In genomic region chr11:30246161-30246560, GRCm38 (mm10) we compare ENCODE assay signal across 28 mouse cellular contexts. TPM values are rescaled to one million over a fixed set of nuclear protein-coding genes. Genes with fewer than 3 reads are reported as not detected.
DNase-seq lines count a peak whose midpoint lies in the region; ATAC-seq and TF ChIP-seq lines count a peak whose summit lies in the region.
"Had no signal": no experiment of that assay in that cellular context is flagged by ENCODE, and none has a peak within 500 bp of the region (broad histone marks: within the 10 kb centered on the region; RNA-seq: fewer than 3 reads in every experiment).

No protein-coding gene starts in this region.

- peaks cover 74% of the 10 kb centered on the region for H3K4me1 ChIP-seq in heart, embryonic 11.5 days (ENCODE audit: control insufficient read depth, insufficient read depth, low read length)
- H3K4me1 ChIP-seq in heart, embryonic 16.5 days (ENCODE audit: control insufficient read depth, insufficient read depth, low read length) = peaks cover 79% of the 10 kb centered on the region
- H3K4me1 ChIP-seq in lung, embryonic 16.5 days (replicated peaks; ENCODE audit: control insufficient read depth, insufficient read depth, low read length) = peaks cover 69% of the 10 kb centered on the region
- peaks cover 60% of the 10 kb centered on the region for H3K4me1 ChIP-seq in lung, adult 2 months (ENCODE audit: control insufficient read depth, insufficient read depth, low read length)
- H3K4me1 ChIP-seq: neural tube, embryonic 12.5 days had no signal

- H3K27ac ChIP-seq in heart, embryonic 11.5 days (ENCODE audit: low read depth, low read length) = peak overlapping the region; percentile 73
- peak overlapping the region; percentile 58 for H3K27ac ChIP-seq in heart, embryonic 16.5 days (ENCODE audit: low read length)
- H3K27ac ChIP-seq in lung, embryonic 16.5 days (ENCODE audit: low read length) = peak overlapping the region; percentile 24; the same call in 1 of the 2 replicates
- H3K27ac ChIP-seq: embryonic facial prominence, embryonic 13.5 days; forebrain, embryonic 10.5 days; hindbrain, embryonic 14.5 days; liver, embryonic 12.5 days; midbrain, embryonic 12.5 days; neural tube, embryonic 12.5 days had no signal

- no peak for DNase-seq in heart, adult 9 months (ENCODE audit: low spot score in 2 of 2)
- DNase-seq in heart, postnatal 25 days (ENCODE audit: low spot score) = no peak
- no peak for DNase-seq in lung, adult 2 months
- DNase-seq in layer of hippocampus, adult 18-20 months (ENCODE audit: low spot score in 2 of 2) = no peak
- DNase-seq: adrenal gland, postnatal 25 days; cerebellum, adult 18-20 months; cerebellum, postnatal 10 days; gastrocnemius, adult 2 months; gastrocnemius, postnatal 36 days; kidney, postnatal 4 days; layer of hippocampus, postnatal 36 days; left cerebral cortex, postnatal 4 days; liver, postnatal 0 days; lung, postnatal 4 days; thymus, postnatal 4 days had no signal

- 44% methylated on average over 11 of the region's 11 CpGs for WGBS in heart, embryonic 11.5 days (ENCODE audit: insufficient replicate concordance)
- WGBS in heart, embryonic 16.5 days = 26% methylated on average over 11 of the region's 11 CpGs
- WGBS in lung, embryonic 16.5 days = 56% methylated on average over 11 of the region's 11 CpGs
- WGBS in lung, adult 2 months = 50% methylated on average over 11 of the region's 11 CpGs

- H3K4me3 ChIP-seq in heart, embryonic 11.5 days (ENCODE audit: low read depth, low read length) = no peak overlapping the region
- no peak overlapping the region for H3K4me3 ChIP-seq in heart, embryonic 16.5 days (ENCODE audit: low read length)
- H3K4me3 ChIP-seq in lung, embryonic 16.5 days (ENCODE audit: low read length) = no peak overlapping the region
- no peak overlapping the region for H3K4me3 ChIP-seq in lung, adult 2 months (replicated peaks; ENCODE audit: extremely low read depth, low read depth, low read length)
- H3K4me3 ChIP-seq: embryonic facial prominence, embryonic 13.5 days; forebrain, embryonic 10.5 days; gastrocnemius, adult 2 months; liver, embryonic 12.5 days; megakaryocyte, embryonic 14.5 days; midbrain, embryonic 12.5 days; myocyte; neural tube, embryonic 12.5 days had no signal

- TF ChIP-seq POLR2A in lung, adult 2 months (IDR thresholded peaks at IDR 0.05; ENCODE audit: borderline replicate concordance, extremely low read depth, low read depth, low read length) = no peak

- TF ChIP-seq CTCF in lung, adult 2 months (IDR thresholded peaks at IDR 0.05; ENCODE audit: insufficient read depth, low read length) = no peak

- ATAC-seq in heart, embryonic 11.5 days (replicated peaks; ENCODE audit: insufficient number of reproducible peaks, low FRiP score, low TSS enrichment) = no peak
- 0 out of 2 replicates have a peak, but pooled peaks have one; percentile 21 for ATAC-seq in heart, embryonic 16.5 days (replicated peaks; ENCODE audit: extremely low read depth, insufficient read depth, low FRiP score)
- no peak; the same call in 1 of the 2 replicates for ATAC-seq in lung, embryonic 16.5 days (ENCODE audit: low read depth)
- ATAC-seq: forebrain, embryonic 16.5 days; intestine, postnatal 0 days; liver, embryonic 12.5 days; liver, postnatal 0 days had no signal

- no peak overlapping the region for H3K9ac ChIP-seq in heart, embryonic 11.5 days (ENCODE audit: low read depth, low read length)
- no peak overlapping the region for H3K9ac ChIP-seq in heart, embryonic 16.5 days (ENCODE audit: low read length)
- no peak overlapping the region for H3K9ac ChIP-seq in lung, embryonic 16.5 days (ENCODE audit: low read length)
- H3K9ac ChIP-seq: embryonic facial prominence, embryonic 13.5 days; hindbrain, embryonic 14.5 days; liver, embryonic 12.5 days; liver, postnatal 0 days; midbrain, embryonic 12.5 days; neural tube, embryonic 12.5 days had no signal

- no peaks in the 10 kb centered on the region for H3K9me3 ChIP-seq in heart, embryonic 11.5 days (replicated peaks; ENCODE audit: control insufficient read depth, low read length)
- H3K9me3 ChIP-seq in heart, embryonic 16.5 days (replicated peaks; ENCODE audit: control insufficient read depth, low read length) = no peaks in the 10 kb centered on the region
- no peaks in the 10 kb centered on the region for H3K9me3 ChIP-seq in lung, embryonic 16.5 days (ENCODE audit: control insufficient read depth, low read length)
- H3K9me3 ChIP-seq: embryonic facial prominence, embryonic 13.5 days; forebrain, embryonic 10.5 days; liver, embryonic 12.5 days; megakaryocyte, embryonic 14.5 days; midbrain, embryonic 12.5 days; neural tube, embryonic 12.5 days had no signal

- H3K27me3 ChIP-seq in heart, embryonic 11.5 days (ENCODE audit: control insufficient read depth, insufficient read depth, low read length) = no peaks in the 10 kb centered on the region
- no peaks in the 10 kb centered on the region for H3K27me3 ChIP-seq in heart, embryonic 16.5 days (ENCODE audit: control insufficient read depth, insufficient read depth, low read length)
- H3K27me3 ChIP-seq in lung, embryonic 16.5 days (ENCODE audit: control insufficient read depth, insufficient read depth, low read depth, low read length) = no peaks in the 10 kb centered on the region
- H3K27me3 ChIP-seq: embryonic facial prominence, embryonic 13.5 days; liver, embryonic 12.5 days; midbrain, embryonic 12.5 days; neural tube, embryonic 12.5 days had no signal

- intact Hi-C loops in heart, postnatal 25 days (cut with DNase I) = no loop called here

- peak overlapping the region; percentile 35; the same call in 1 of the 2 replicates for H3K4me2 ChIP-seq in heart, embryonic 11.5 days
- peak overlapping the region; percentile 21 for H3K4me2 ChIP-seq in heart, embryonic 16.5 days (ENCODE audit: low read depth, low read length)
- H3K4me2 ChIP-seq in lung, embryonic 16.5 days (ENCODE audit: low read depth, low read length) = no peak overlapping the region
- H3K4me2 ChIP-seq: embryonic facial prominence, embryonic 13.5 days; hindbrain, embryonic 14.5 days; liver, embryonic 12.5 days; midbrain, embryonic 12.5 days; neural tube, embryonic 12.5 days had no signal

- H3K36me3 ChIP-seq in heart, embryonic 11.5 days (ENCODE audit: control insufficient read depth, insufficient read depth, low read length) = 0 out of 2 replicates have a peak, but pooled peaks cover 3% of the 10 kb centered on the region
- no peaks in the 10 kb centered on the region for H3K36me3 ChIP-seq in heart, embryonic 16.5 days (ENCODE audit: control insufficient read depth, insufficient read depth)
- no peaks in the 10 kb centered on the region for H3K36me3 ChIP-seq in lung, embryonic 16.5 days (ENCODE audit: control insufficient read depth, insufficient read depth, low read length)
- H3K36me3 ChIP-seq: forebrain, embryonic 10.5 days; liver, embryonic 12.5 days; midbrain, embryonic 12.5 days; neural tube, embryonic 12.5 days had no signal

RNA-seq across cellular contexts. Expression of gene Sptbn1, which starts 21.8 kb away (rescaled TPM):
- polyA plus RNA-seq in heart, embryonic 11.5 days (2014; fragmentation: Nextera tagmentation; extraction: Ambion mirVana) = 156 and 175 TPM in 2 replicates
- polyA plus RNA-seq in heart, embryonic 16.5 days (2015; fragmentation: Nextera tagmentation; extraction: Ambion mirVana) = 164 and 178 TPM in 2 replicates
- total RNA-seq in heart, postnatal 25 days (2021) = 100 to 1,000 TPM; 487 to 529 TPM
- polyA plus RNA-seq in lung, embryonic 16.5 days (2015; fragmentation: Nextera tagmentation; extraction: Ambion mirVana) = 169 and 187 TPM in 2 replicates
- 222 and 294 TPM in 2 replicates for polyA plus RNA-seq in lung, adult 2 months (2012; rRNA removed)
- total RNA-seq in layer of hippocampus, adult 18-20 months (2021) = 100 to 1,000 TPM; 537 TPM
